Mouse (Mus musculus) 416B (cell line): ENCODE data around the gene Timm17b.

Source experiments
- DNase-seq: peaks from one replicate; pipeline ENCODE4 v3.0.0; 2011; ENCODE audit warnings: low read depth

The Timm17b gene

DNA sequence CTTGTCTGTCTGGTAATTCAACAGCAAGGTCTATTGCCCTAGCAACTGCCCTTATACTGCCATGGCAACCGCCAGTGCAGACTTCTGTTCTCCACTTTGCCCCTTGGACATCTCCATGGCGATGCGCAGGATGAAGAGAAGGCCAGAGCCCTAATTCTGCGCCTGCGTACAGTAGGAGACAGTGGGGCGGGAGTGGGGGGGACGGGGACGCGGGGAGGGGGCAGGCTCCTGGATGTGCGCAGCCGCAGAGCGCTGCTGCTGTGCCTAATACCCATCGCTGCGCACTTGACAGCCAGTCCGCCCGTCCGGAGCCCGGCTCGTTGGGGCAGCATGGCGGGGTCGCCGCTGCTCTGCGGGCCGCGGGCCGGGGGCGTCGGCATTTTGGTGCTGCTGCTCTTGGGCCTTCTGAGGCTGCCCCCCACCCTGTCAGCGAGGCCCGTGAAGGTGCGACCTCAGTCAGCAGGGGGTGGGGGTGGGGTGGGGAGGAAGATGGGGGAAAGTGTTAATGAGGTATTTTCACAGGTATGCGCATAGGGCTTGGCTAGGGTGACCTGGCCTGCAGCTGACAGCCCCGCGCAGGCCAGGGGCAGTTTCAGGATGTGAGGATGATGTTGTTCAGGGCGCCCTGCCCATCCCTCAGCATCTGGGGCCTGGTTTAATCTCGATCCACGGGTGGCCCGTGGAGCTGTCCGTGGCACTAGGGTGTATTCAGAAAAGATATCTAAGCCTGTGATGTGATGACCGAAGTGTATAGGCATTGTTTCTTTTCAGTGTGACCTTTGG, 20.6 kb downstream of the Timm17b start, which contains the start of gene Pcsk1n:
TSS of gene Pcsk1n (plus strand) at position 222 of the 783 bp plus-strand sequence.
- no peak for DNase-seq

DNA sequence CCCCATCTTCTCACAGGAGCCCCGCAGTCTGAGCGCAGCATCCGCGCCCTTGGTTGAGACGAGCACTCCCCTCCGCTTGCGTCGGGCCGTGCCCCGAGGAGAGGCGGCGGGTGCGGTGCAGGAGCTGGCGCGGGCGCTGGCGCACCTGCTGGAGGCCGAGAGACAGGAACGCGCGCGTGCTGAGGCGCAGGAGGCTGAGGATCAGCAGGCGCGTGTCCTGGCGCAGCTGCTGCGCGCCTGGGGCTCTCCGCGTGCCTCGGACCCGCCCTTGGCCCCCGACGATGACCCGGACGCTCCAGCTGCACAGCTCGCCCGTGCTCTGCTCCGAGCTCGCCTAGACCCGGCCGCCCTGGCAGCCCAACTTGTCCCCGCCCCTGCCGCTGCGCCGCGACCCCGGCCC, 22.9 kb downstream of the Timm17b start:
- DNase-seq, result no peak

DNA sequence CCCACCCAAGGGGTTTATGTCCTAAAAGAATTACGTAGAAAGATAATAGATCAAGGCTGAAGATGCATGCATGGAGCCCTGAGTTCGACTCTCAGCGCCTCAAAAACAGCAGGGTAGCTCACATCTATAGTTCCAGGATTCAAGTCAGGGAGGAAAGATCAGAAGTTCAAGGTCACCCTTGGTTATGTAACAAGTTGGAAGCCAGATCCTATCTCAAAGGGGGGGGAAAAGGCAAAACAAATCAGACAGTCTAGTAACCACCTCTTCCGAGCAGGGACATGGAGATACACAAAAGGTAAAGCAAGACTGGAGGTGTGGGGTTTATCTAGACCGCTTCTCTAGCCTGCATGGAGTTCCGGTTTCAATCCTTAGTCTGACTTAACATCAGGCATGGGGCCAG, 27.1 kb downstream of the Timm17b start:
- no peak for DNase-seq

- DNase-seq, result no peak
Measured at GRCm38 (mm10) chrX:7927116-7927515, 28.0 kb downstream of the Timm17b start.

DNA sequence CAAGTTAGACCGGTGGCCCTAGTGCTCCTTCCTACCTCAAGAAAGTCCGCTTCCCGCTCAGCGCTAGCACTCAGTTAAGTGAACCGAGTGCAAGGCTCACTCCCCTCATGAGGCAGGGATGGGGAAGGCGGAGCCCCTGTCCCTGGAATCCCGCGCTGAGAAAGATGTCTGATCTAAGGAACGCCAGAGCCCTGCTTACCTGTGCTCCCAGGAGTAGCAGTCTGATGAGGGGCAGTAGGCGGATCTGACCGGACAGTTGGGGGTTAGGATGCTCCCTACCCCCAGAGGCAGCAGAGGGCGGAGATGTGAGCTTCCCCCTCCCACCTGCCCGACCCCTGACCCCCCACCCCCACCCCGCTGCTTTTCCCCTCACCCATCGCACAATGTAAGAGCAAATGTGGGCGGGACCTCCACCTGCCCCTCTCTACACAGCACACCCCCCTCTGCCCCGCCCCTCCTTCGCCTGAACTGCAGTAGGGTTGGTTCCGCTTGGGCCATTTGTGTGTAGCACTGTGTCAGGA, 29.2 kb downstream of the Timm17b start, which contains the start of gene Eras:
TSS of gene Eras (minus strand) at position 338 of the 521 bp plus-strand sequence.
- DNase-seq, result no peak

DNA sequence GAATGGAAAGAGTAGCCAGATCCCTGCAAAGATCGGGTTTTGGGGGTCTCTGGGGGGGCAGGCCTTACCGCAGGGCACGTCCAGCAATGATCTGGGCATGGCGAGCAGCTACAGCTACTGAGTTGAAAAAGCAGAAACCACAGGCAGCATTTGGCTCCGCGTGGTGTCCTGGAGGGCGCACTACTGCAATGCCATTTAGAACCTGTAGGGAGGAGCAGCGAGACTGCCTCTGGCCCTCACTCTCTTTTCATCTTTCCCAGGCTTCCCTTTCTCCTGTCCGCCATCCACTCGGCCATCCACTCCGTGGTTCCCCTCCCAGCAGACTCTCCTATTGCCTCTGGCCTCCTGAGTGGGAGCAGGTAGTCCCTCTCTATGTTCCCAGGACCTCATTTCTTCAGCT, 37.7 kb downstream of the Timm17b start:
- DNase-seq, result peak; percentile 9

DNA sequence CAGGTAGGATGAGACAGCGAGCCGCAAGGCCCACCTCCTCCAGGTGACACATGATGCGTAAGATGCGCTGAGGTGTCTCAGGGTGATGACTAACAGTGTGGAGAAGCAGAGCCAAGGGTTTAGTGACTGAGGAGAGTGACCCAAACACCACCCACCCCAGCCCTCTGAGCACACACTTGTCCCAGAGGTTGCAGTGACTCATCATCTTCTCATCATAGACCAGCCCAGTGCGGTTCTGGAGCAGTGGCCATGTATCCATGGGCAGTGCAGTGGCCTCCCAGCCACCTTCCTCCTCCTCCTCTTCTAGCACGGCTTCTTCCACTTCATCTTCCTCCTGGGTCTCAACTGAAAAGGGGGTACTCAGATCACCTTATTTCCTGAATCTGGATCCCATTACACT, 38.5 kb downstream of the Timm17b start:
- peak; percentile 6 for DNase-seq

DNA sequence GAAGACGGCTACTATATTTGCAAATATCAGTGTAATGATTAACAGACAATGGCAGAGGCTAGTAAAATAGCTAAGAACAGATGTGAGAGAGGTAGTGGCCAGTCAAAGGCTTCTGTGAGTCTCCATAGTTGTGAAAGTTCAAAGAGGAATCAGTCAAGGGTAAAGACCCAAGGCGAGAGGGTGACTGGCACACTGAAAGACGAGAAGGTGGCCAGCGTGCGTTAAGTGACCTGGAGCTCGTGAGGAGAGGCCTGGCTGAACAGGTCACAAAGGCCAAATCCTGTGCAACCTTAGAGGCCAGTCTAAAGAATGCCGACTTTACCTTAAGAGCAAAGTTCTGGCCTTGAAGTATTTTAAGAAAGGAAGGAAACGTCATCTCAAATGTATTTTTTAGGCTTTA, 46.5 kb downstream of the Timm17b start:
- no peak for DNase-seq

DNA sequence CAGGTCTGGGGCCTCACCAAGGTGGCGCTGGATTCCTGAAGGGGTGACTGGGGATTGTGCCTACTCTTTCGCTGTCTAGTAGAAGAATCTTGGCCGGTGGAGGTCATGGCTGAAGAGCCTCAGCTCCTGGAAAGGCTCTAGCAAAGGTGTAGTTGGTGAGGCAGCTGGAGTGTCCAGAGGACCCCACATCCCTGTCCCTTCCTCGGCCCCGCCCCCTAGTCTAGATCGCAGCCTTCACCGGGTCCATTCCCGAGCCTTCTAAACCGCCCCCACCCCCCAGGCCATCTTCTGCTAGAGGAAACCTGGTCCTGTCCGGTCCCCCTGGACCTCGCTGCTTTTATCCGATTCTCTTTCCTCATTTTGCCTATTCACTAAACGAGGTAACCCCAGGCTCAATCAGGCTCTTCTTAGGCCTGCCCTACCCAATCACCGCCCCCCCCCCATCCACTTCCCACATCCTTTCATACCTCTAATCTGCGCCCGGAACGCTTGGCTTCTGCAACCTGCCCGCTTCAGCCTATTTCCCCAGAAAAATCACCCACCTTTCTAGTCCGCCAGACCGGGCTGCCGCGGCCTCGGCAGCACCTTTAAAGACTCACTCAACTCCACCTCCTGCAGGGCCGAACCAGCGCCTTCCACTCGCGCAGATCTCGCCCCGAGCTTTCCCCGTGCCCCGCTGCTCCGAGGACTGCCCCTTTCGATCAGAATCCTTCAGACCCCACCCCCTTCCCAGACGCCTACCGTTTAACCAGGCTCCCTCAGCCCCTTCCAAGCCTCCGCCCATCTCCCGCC, 48.1 kb downstream of the Timm17b start, which contains the start of gene Hdac6:
TSS of gene Hdac6 (minus strand) at position 782 of the 792 bp plus-strand sequence.
- no peak for DNase-seq

DNA sequence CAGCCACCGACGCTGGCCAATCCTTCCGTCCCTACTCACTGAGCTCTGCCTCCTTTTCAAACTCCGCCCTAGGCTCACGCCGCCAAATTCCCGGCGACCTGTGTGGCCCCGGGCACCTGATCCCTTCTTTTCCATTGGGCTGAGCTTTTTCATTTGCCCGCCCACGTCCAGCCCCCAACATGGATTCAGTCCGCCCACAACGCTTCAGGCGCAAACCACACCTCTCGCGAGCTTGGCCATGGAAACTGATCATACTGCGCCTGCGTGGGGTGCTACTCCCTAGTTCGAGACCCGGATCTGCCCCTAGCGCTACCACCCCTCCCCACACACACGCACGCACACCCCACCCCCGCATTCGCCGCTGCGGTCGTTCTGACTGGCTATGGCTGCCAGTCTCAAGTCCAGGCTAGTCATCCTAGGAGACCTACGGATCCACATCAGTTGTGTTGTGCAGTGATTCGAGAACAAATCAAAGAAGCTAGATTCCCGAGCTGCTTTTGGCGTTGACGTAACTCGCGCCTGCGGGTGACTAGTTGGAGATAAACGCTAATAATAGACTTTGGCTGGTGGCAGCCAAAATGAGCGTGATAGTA, 48.8 kb downstream of the Timm17b start:
- peak; percentile 97 for DNase-seq

DNA sequence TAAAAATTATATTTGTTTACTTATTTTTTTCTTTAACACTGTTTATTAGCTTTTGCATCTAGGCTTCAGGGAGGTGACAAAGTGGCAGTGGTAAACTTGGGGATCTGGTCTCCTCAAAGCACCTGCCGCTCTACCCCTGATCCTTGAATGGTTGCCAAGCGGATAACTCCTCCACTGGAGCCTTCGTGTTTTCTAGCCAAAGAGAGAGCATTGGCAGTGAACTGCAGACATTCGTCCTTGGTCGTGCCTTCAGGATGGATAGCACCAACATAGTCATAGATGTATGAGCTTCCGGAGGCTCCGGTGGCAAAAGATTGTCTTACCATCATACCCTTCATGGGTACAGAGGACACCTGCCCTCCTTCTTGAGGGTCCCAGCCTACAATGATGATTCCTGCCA, 50.9 kb downstream of the Timm17b start:
- no peak for DNase-seq
